Mouse (Mus musculus): ENCODE results near the gene Zfp385b.

DNA sequence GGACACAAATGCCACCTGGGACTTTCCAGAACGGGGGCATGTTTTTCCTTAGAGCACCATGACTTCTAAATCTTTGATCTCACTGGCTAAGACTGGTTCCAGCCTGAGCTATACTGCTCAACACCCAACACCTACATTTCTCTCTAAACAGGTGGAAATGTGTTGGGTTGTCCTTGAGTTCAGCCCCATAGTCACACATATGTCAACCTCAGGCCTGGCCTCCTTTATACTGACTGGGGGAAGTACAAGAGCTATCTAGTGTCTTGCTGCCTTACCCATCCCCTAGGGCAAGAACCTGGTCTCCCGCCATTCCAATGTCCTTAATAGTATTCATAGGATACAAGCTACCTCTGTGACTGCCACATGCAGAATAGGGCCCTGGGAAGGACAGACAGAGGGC, 378.8 kb downstream of the Zfp385b start:
- TF ChIP-seq POLR2A (IDR thresholded peaks at IDR 0.05; ENCODE audit: extremely low read depth, insufficient read depth, low read length): no peak
- TF ChIP-seq CTCF (IDR thresholded peaks at IDR 0.05; ENCODE audit: extremely low read depth, insufficient read depth, low read length): no peak

All from cortical plate, adult 2 months (tissue).